Mouse (Mus musculus): ENCODE results near the gene Dennd1c.
"Not testable (repeated sequence)": the region's sequence is repeated elsewhere in the genome, so short reads cannot be mapped to it uniquely, and the experiment has no call there.

Gene Dennd1c

GRCm38 (mm10) chr17:57095855-57096622 lies 17.7 kb upstream of the Dennd1c start:
- peak; percentile 69 for DNase-seq (ENCODE audit: extremely low spot score)

GRCm38 (mm10) chr17:57094222-57094621 lies 15.9 kb upstream of the Dennd1c start:
- DNase-seq (ENCODE audit: extremely low spot score), result no peak

GRCm38 (mm10) chr17:57087049-57087832 lies 8.9 kb upstream of the Dennd1c start, which contains the start of gene Tubb4a:
Gene Tubb4a, minus strand, starts transcription at chr17:57087782.
- DNase-seq (ENCODE audit: extremely low spot score), result peak; percentile 37

GRCm38 (mm10) chr17:57085970-57086757 lies 7.8 kb upstream of the Dennd1c start:
- DNase-seq (ENCODE audit: extremely low spot score), result no peak

- DNase-seq (ENCODE audit: extremely low spot score), result no peak
Measured at GRCm38 (mm10) chr17:57082481-57082880, 4.2 kb upstream of the Dennd1c start.

- no peak for DNase-seq (ENCODE audit: extremely low spot score)
Measured at GRCm38 (mm10) chr17:57081234-57081842, 3.0 kb upstream of the Dennd1c start.

- no peak for DNase-seq (ENCODE audit: extremely low spot score)
Measured at GRCm38 (mm10) chr17:57079919-57080318, 1.6 kb upstream of the Dennd1c start.

- DNase-seq (ENCODE audit: extremely low spot score), result no peak
Measured at GRCm38 (mm10) chr17:57076916-57077315, 1.4 kb downstream of the Dennd1c start.

- peak; percentile 73 for DNase-seq (ENCODE audit: extremely low spot score)
Measured at GRCm38 (mm10) chr17:57070699-57071098, 7.6 kb downstream of the Dennd1c start.

- DNase-seq (ENCODE audit: extremely low spot score), result peak; percentile 24
Measured at GRCm38 (mm10) chr17:57070272-57070671, 8.0 kb downstream of the Dennd1c start.

GRCm38 (mm10) chr17:57066908-57067307 lies 11.4 kb downstream of the Dennd1c start:
- DNase-seq (ENCODE audit: extremely low spot score), result no peak

- no peak for DNase-seq (ENCODE audit: extremely low spot score)
Measured at GRCm38 (mm10) chr17:57063031-57063430, 15.3 kb downstream of the Dennd1c start.

- DNase-seq (ENCODE audit: extremely low spot score), result no peak
Measured at GRCm38 (mm10) chr17:57062548-57062947, 15.8 kb downstream of the Dennd1c start.

- peak; percentile 40 for DNase-seq (ENCODE audit: extremely low spot score)
Measured at GRCm38 (mm10) chr17:57062011-57062521, 16.2 kb downstream of the Dennd1c start.

- no peak for DNase-seq (ENCODE audit: extremely low spot score)
Measured at GRCm38 (mm10) chr17:57061069-57061468, 17.2 kb downstream of the Dennd1c start.

- peak; percentile 92 for DNase-seq (ENCODE audit: extremely low spot score)
Measured at GRCm38 (mm10) chr17:57060231-57060801, 18.0 kb downstream of the Dennd1c start.

GRCm38 (mm10) chr17:57059486-57059977 lies 18.8 kb downstream of the Dennd1c start, which contains the start of gene Slc25a23:
Gene Slc25a23, minus strand, starts transcription at chr17:57059863.
- DNase-seq (ENCODE audit: extremely low spot score), result peak; percentile 88

GRCm38 (mm10) chr17:57058891-57059485 lies 19.3 kb downstream of the Dennd1c start, which contains the start of gene Crb3:
Gene Crb3, plus strand, starts transcription at chr17:57059105.
- no peak for DNase-seq (ENCODE audit: extremely low spot score)

- DNase-seq (ENCODE audit: extremely low spot score), result no peak
Measured at GRCm38 (mm10) chr17:57056246-57056645, 22.1 kb downstream of the Dennd1c start.

- not testable (repeated sequence) for DNase-seq (ENCODE audit: extremely low spot score)
Measured at GRCm38 (mm10) chr17:57051679-57052078, 26.6 kb downstream of the Dennd1c start.

Measured in embryo, embryonic 9.5 days (tissue).